Mouse (Mus musculus) small intestine, adult 2 months (tissue): ENCODE data around the gene Atf7ip.

ENCODE experiments used
- CTCF ChIP-seq: fragments of 200-500 bp; IDR thresholded peaks from 2 replicates; pipeline ENCODE4 v1.5.1; 2012; ENCODE audit warnings: low read depth, mild to moderate bottlenecking, control low read depth, inconsistent platforms, low read length, moderate library complexity, mixed read lengths; ENCODE audit not compliant: insufficient replicate concordance, insufficient read length; ENCODE audit errors: extremely low read depth
- POLR2A ChIP-seq: fragments of 200-500 bp; IDR thresholded peaks from 2 replicates; pipeline ENCODE4 v1.6.1; 2012; ENCODE audit warnings: low read depth, mild to moderate bottlenecking, control low read depth, inconsistent platforms, low read length, moderate library complexity

GRCm38 (mm10) chr6:136466956-136467750 is 38.8 kb upstream of the Atf7ip start:
- TF ChIP-seq CTCF (peak; percentile 80; the same call in 1 of the 2 replicates), POLR2A (no peak)
